Mouse (Mus musculus): Measurements from ENCODE around the gene Cd8b1. TPM values are rescaled to one million over a fixed set of nuclear protein-coding genes. Genes with fewer than 3 reads are reported as not detected.

Gene Cd8b1
- polyA plus RNA-seq, 1 experiment from 2014 or later, result not detected

DNA sequence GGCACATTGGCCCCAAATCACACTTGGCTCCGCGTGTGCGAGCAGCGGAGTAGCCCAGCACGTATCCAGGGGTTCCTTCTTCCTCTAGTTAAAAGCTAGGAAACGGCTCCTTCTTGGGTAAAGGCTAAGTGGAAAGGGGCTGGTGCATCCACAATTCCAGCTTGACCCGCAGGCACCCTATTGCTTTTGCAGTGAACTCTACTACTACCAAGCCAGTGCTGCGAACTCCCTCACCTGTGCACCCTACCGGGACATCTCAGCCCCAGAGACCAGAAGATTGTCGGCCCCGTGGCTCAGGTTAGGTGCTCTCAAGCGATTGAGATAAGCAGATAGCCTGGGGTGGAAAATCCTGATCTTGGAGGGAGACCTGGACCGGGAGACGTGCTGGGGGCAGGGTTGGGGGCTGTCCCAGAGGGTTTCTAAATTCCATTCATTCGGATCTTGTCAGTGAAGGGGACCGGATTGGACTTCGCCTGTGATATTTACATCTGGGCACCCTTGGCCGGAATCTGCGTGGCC, 51.8 kb downstream of the Cd8b1 start:
- 87% methylated on average over 19 of the region's 19 CpGs for WGBS
- H3K27me3 ChIP-seq (ENCODE audit: control insufficient read depth, insufficient read depth, low read length), result no peaks in the 10 kb centered on the region
- DNase-seq (ENCODE audit: low spot score), result no peak

DNA sequence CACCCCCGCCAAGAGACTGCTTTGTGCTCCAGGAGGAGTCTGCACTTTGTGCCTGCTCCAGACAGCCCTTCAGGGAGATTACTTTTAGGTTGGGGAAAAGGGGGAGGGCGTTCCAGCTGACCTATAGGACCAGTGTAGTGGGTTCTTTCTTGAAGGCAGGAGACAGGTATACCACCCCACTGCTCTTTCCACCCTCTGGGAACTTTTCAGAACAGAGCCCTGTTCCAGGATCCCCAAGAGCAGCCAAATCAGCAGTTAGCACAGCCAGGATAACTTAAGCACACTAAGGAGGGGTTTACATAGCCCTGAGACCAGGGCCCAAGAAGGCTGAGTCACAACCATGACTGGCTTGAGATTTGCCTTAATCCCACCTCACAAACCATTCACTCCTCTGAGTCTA, 52.3 kb downstream of the Cd8b1 start:
- H3K9me3 ChIP-seq (ENCODE audit: control insufficient read depth, low read length), result no peaks in the 10 kb centered on the region
- no peaks in the 10 kb centered on the region for H3K27me3 ChIP-seq (ENCODE audit: control insufficient read depth, insufficient read depth, low read length)
- no peak overlapping the region for H3K27ac ChIP-seq (ENCODE audit: low read depth, low read length)
- H3K36me3 ChIP-seq (ENCODE audit: control insufficient read depth, insufficient read depth, low read length), result no peaks in the 10 kb centered on the region
- 85% methylated on average over 2 of the region's 2 CpGs for WGBS
- no peak overlapping the region for H3K4me3 ChIP-seq (ENCODE audit: low read depth, low read length)
- no peak overlapping the region for H3K9ac ChIP-seq (ENCODE audit: low read depth, low read length)
- H3K4me1 ChIP-seq (replicated peaks; ENCODE audit: control insufficient read depth, insufficient read depth, low read length), result no peaks in the 10 kb centered on the region
- ATAC-seq (ENCODE audit: low FRiP score), result no peak
- no peak overlapping the region for H3K4me2 ChIP-seq (replicated peaks; ENCODE audit: low read depth, low read length)
- DNase-seq (ENCODE audit: low spot score), result no peak

More for the DNA sequence above, 51.8 kb downstream of the Cd8b1 start:
- Histone ChIP-seq H3K9ac (ENCODE audit: low read depth, low read length) (no peak overlapping the region), H3K27ac (ENCODE audit: low read depth, low read length) (no peak overlapping the region), H3K9me3 (ENCODE audit: control insufficient read depth, low read length) (no peaks in the 10 kb centered on the region), H3K4me3 (ENCODE audit: low read depth, low read length) (no peak overlapping the region), H3K4me1 (replicated peaks; ENCODE audit: control insufficient read depth, insufficient read depth, low read length) (no peaks in the 10 kb centered on the region), H3K36me3 (ENCODE audit: control insufficient read depth, insufficient read depth, low read length) (no peaks in the 10 kb centered on the region), H3K4me2 (replicated peaks; ENCODE audit: low read depth, low read length) (no peak overlapping the region)
- no peak for ATAC-seq (ENCODE audit: low FRiP score)

DNA sequence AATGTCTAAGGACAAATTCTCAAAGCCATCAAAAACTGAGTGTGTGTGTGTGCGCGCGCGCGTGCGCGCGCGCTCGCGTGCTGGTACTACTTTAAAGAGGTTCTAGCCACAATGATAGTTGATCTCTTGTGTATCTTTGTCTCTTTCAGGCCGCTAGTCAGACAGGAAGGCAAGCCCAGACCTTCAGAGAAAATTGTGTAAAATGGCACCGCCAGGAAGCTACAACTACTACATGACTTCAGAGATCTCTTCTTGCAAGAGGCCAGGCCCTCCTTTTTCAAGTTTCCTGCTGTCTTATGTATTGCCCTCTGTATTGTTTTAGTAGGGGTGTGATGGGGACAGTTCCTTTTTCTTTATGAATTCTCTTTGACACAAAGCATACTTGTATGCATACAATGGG, 54.1 kb downstream of the Cd8b1 start:
- no peak overlapping the region for H3K9ac ChIP-seq (ENCODE audit: low read depth, low read length)
- no peak for ATAC-seq (ENCODE audit: low FRiP score)
- H3K4me3 ChIP-seq (ENCODE audit: low read depth, low read length), result no peak overlapping the region
- H3K4me1 ChIP-seq (replicated peaks; ENCODE audit: control insufficient read depth, insufficient read depth, low read length), result no peaks in the 10 kb centered on the region
- 97% methylated on average over 13 of the region's 13 CpGs for WGBS
- H3K36me3 ChIP-seq (ENCODE audit: control insufficient read depth, insufficient read depth, low read length), result no peaks in the 10 kb centered on the region
- no peaks in the 10 kb centered on the region for H3K27me3 ChIP-seq (ENCODE audit: control insufficient read depth, insufficient read depth, low read length)
- no peak overlapping the region for H3K4me2 ChIP-seq (replicated peaks; ENCODE audit: low read depth, low read length)
- H3K27ac ChIP-seq (ENCODE audit: low read depth, low read length), result no peak overlapping the region
- no peaks in the 10 kb centered on the region for H3K9me3 ChIP-seq (ENCODE audit: control insufficient read depth, low read length)
- no peak for DNase-seq (ENCODE audit: low spot score)

DNA sequence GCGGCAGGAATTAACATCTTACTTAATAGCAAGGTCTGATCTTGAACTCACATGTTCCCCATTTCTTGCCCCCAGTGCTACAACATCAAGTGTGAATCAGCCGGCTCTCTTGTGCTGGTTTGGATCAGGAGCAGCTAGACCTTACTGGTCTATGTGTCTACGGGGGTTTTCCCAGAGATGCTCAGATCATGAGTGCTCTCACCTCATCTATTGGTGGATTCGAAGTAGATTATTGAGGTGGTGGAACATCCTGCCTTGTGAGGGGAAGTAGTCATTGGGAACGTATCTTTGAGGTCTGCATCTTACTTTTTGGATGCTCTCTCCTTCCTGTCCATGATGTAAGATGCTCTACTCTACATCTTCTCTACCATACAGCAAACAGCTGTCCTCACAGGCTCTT, 59.1 kb downstream of the Cd8b1 start:
- no peak overlapping the region for H3K9ac ChIP-seq (ENCODE audit: low read depth, low read length)
- H3K36me3 ChIP-seq (ENCODE audit: control insufficient read depth, insufficient read depth, low read length), result no peaks in the 10 kb centered on the region
- no peak overlapping the region for H3K4me2 ChIP-seq (replicated peaks; ENCODE audit: low read depth, low read length)
- no peaks in the 10 kb centered on the region for H3K27me3 ChIP-seq (ENCODE audit: control insufficient read depth, insufficient read depth, low read length)
- H3K4me3 ChIP-seq (ENCODE audit: low read depth, low read length), result no peak overlapping the region
- ATAC-seq (ENCODE audit: low FRiP score) (no peak), DNase-seq (ENCODE audit: low spot score) (no peak)
- WGBS, result 93% methylated on average over 5 of the region's 5 CpGs
- H3K4me1 ChIP-seq (replicated peaks; ENCODE audit: control insufficient read depth, insufficient read depth, low read length), result no peaks in the 10 kb centered on the region
- no peaks in the 10 kb centered on the region for H3K9me3 ChIP-seq (ENCODE audit: control insufficient read depth, low read length)
- no peak overlapping the region for H3K27ac ChIP-seq (ENCODE audit: low read depth, low read length)

Other genes with a start within 250 kb of the Cd8b1 start
- gene Thnsl2, start 178.3 kb upstream of the Cd8b1 start, polyA plus RNA-seq (2014; fragmentation: Nextera tagmentation; extraction: Ambion mirVana), result 6.5 and 6.7 TPM in 2 replicates
- not detected in 2 replicates for gene Fabp1, start 123.0 kb upstream of the Cd8b1 start, polyA plus RNA-seq (2014; fragmentation: Nextera tagmentation; extraction: Ambion mirVana)
- 37.9 and 38.5 TPM in 2 replicates for gene Krcc1, start 51.1 kb upstream of the Cd8b1 start, polyA plus RNA-seq (2014; fragmentation: Nextera tagmentation; extraction: Ambion mirVana)
- 0.76 and 0.88 TPM in 2 replicates for gene Smyd1, start 555 bp upstream of the Cd8b1 start, polyA plus RNA-seq (2014; fragmentation: Nextera tagmentation; extraction: Ambion mirVana)
- gene Cd8a, start 50.6 kb downstream of the Cd8b1 start, polyA plus RNA-seq (2014; fragmentation: Nextera tagmentation; extraction: Ambion mirVana), result 0.07 TPM in 1 of 2 replicates, not detected in the other
- gene Rmnd5a, start 117.8 kb downstream of the Cd8b1 start, polyA plus RNA-seq (2014; fragmentation: Nextera tagmentation; extraction: Ambion mirVana), result 7.1 and 10.6 TPM in 2 replicates
- 18.8 and 19.5 TPM in 2 replicates for gene Rnf103, start 171.1 kb downstream of the Cd8b1 start, polyA plus RNA-seq (2014; fragmentation: Nextera tagmentation; extraction: Ambion mirVana)
- 53.2 and 57.7 TPM in 2 replicates for gene Chmp3, start 221.0 kb downstream of the Cd8b1 start, polyA plus RNA-seq (2014; fragmentation: Nextera tagmentation; extraction: Ambion mirVana)